Mouse (Mus musculus): Measurements from ENCODE around the gene Nrxn3.

- no peak for TF ChIP-seq CTCF (IDR thresholded peaks at IDR 0.05; ENCODE audit: borderline replicate concordance, insufficient read depth, low read length)
- no peak for TF ChIP-seq POLR2A (IDR thresholded peaks at IDR 0.05; ENCODE audit: low read depth, low read length)
Measured at GRCm38 (mm10) chr12:89383254-89383653, 660.6 kb downstream of the Nrxn3 start.
